Comparison of ENCODE assay signal across 13 mouse cellular contexts in genomic region chr13:112346031-112346430, GRCm38 (mm10). TPM values are rescaled to one million over a fixed set of nuclear protein-coding genes. Genes with fewer than 3 reads are reported as not detected.
A peak's percentile ranks its signal among the peaks of the same experiment; 100 is the strongest.
DNase-seq lines count a peak whose midpoint lies in the region; ATAC-seq and TF ChIP-seq lines count a peak whose summit lies in the region.
"Had no signal": no experiment of that assay in that cellular context is flagged by ENCODE, and none has a peak within 500 bp of the region (broad histone marks: within the 10 kb centered on the region; RNA-seq: fewer than 3 reads in every experiment).

No protein-coding gene starts in this region.

- no peaks in the 10 kb centered on the region for H3K9me3 ChIP-seq in liver, embryonic 11.5 days (ENCODE audit: control insufficient read depth, low read length)
- H3K9me3 ChIP-seq in embryonic facial prominence, embryonic 14.5 days (ENCODE audit: control insufficient read depth, low read length), result 0 out of 2 replicates have a peak, but pooled peaks cover 8% of the 10 kb centered on the region
- H3K9me3 ChIP-seq in kidney, embryonic 15.5 days (replicated peaks), result no peaks in the 10 kb centered on the region
- H3K9me3 ChIP-seq in limb, embryonic 14.5 days (ENCODE audit: control insufficient read depth, low read length), result peaks cover 3% of the 10 kb centered on the region; the same call in 1 of the 2 replicates
- no peaks in the 10 kb centered on the region for H3K9me3 ChIP-seq in lung, postnatal 0 days (ENCODE audit: low read length)
- H3K9me3 ChIP-seq: intestine, embryonic 15.5 days; midbrain, embryonic 12.5 days had no signal

- WGBS in liver, adult 2 months, result 87% methylated on average over 11 of the region's 11 CpGs
- 86% methylated on average over 11 of the region's 11 CpGs for WGBS in liver, embryonic 11.5 days
- 72% methylated on average over 11 of the region's 11 CpGs for WGBS in embryonic facial prominence, embryonic 14.5 days
- WGBS in kidney, embryonic 15.5 days, result 74% methylated on average over 11 of the region's 11 CpGs
- WGBS in limb, embryonic 14.5 days, result 66% methylated on average over 11 of the region's 11 CpGs
- 85% methylated on average over 11 of the region's 11 CpGs for WGBS in lung, postnatal 0 days

- no peak for TF ChIP-seq POLR2A in liver, adult 2 months (IDR thresholded peaks at IDR 0.05; ENCODE audit: extremely low read depth, insufficient read depth, low read length)
- TF ChIP-seq POLR2A in limb, embryonic 14.5 days (IDR thresholded peaks at IDR 0.05; ENCODE audit: borderline replicate concordance, extremely low read depth, insufficient read depth, insufficient read length), result no peak

- no peaks in the 10 kb centered on the region for H3K27me3 ChIP-seq in liver, adult 2 months (ENCODE audit: control insufficient read depth, insufficient read depth, low read length)
- H3K27me3 ChIP-seq in liver, embryonic 11.5 days (replicated peaks; ENCODE audit: control insufficient read depth, insufficient read depth, low read length), result no peaks in the 10 kb centered on the region
- H3K27me3 ChIP-seq in embryonic facial prominence, embryonic 14.5 days (replicated peaks; ENCODE audit: control insufficient read depth, insufficient read depth, low read length), result no peaks in the 10 kb centered on the region
- no peaks in the 10 kb centered on the region for H3K27me3 ChIP-seq in kidney, embryonic 15.5 days
- H3K27me3 ChIP-seq in limb, embryonic 14.5 days (ENCODE audit: control insufficient read depth, insufficient read depth, low read length), result no peaks in the 10 kb centered on the region
- no peaks in the 10 kb centered on the region for H3K27me3 ChIP-seq in lung, postnatal 0 days (replicated peaks; ENCODE audit: insufficient read depth, low read length)
- H3K27me3 ChIP-seq: intestine, embryonic 15.5 days; midbrain, embryonic 12.5 days had no signal

- H3K9ac ChIP-seq in liver, adult 2 months (ENCODE audit: low read depth, low read length), result no peak overlapping the region
- H3K9ac ChIP-seq in liver, embryonic 11.5 days (ENCODE audit: low read depth, low read length), result no peak overlapping the region
- H3K9ac ChIP-seq in embryonic facial prominence, embryonic 14.5 days (ENCODE audit: low read depth, low read length), result no peak overlapping the region
- no peak overlapping the region for H3K9ac ChIP-seq in kidney, embryonic 15.5 days
- no peak overlapping the region for H3K9ac ChIP-seq in limb, embryonic 14.5 days (ENCODE audit: low read depth, low read length, severe bottlenecking)
- no peak overlapping the region for H3K9ac ChIP-seq in lung, postnatal 0 days (replicated peaks; ENCODE audit: low read depth)
- H3K9ac ChIP-seq: intestine, embryonic 15.5 days; midbrain, embryonic 12.5 days had no signal

- DNase-seq in liver, adult 2 months (ENCODE audit: extremely low read depth, low read depth, low spot score), result peak; percentile 24
- no peak for DNase-seq in liver, embryonic 11.5 days (ENCODE audit: low spot score)
- DNase-seq in embryonic facial prominence, embryonic 14.5 days (ENCODE audit: low spot score), result no peak
- DNase-seq in limb, embryonic 14.5 days (ENCODE audit: low spot score), result no peak
- DNase-seq in ovary, adult 18-20 months (ENCODE audit: low spot score), result no peak
- DNase-seq in lung, postnatal 0 days (ENCODE audit: low spot score), result no peak
- DNase-seq: cerebellum, adult 11 months; liver; right cerebral cortex, postnatal 4 days; thymus, postnatal 25 days had no signal

- TF ChIP-seq EP300 in lung, postnatal 0 days (IDR thresholded peaks at IDR 0.05), result no peak

- peaks cover 3% of the 10 kb centered on the region; the same call in 1 of the 2 replicates for H3K4me1 ChIP-seq in liver, adult 2 months (ENCODE audit: control insufficient read depth, insufficient read depth, low read length)
- H3K4me1 ChIP-seq in liver, embryonic 11.5 days (replicated peaks; ENCODE audit: control insufficient read depth, insufficient read depth, low read length), result no peaks in the 10 kb centered on the region
- peaks cover 41% of the 10 kb centered on the region for H3K4me1 ChIP-seq in embryonic facial prominence, embryonic 14.5 days (ENCODE audit: control insufficient read depth, insufficient read depth, low read length)
- H3K4me1 ChIP-seq in kidney, embryonic 15.5 days, result peaks cover 30% of the 10 kb centered on the region
- peaks cover 33% of the 10 kb centered on the region for H3K4me1 ChIP-seq in limb, embryonic 14.5 days (ENCODE audit: control insufficient read depth, insufficient read depth, low read length)
- 0 out of 2 replicates have a peak, but pooled peaks cover 3% of the 10 kb centered on the region for H3K4me1 ChIP-seq in lung, postnatal 0 days (ENCODE audit: insufficient read depth, low read depth, low read length)
- H3K4me1 ChIP-seq: intestine, embryonic 15.5 days; midbrain, embryonic 12.5 days had no signal

- H3K27ac ChIP-seq in liver, adult 2 months (replicated peaks; ENCODE audit: insufficient read depth, low read depth, low read length), result no peak overlapping the region
- no peak overlapping the region for H3K27ac ChIP-seq in liver, embryonic 11.5 days (ENCODE audit: low read depth, low read length)
- peak overlapping the region; percentile 89 for H3K27ac ChIP-seq in embryonic facial prominence, embryonic 14.5 days (replicated peaks; ENCODE audit: low read depth, low read length)
- peak overlapping the region; percentile 33; the same call in 1 of the 2 replicates for H3K27ac ChIP-seq in kidney, embryonic 15.5 days
- H3K27ac ChIP-seq in limb, embryonic 14.5 days (replicated peaks; ENCODE audit: low read depth, low read length), result peak overlapping the region; percentile 82
- no peak overlapping the region for H3K27ac ChIP-seq in lung, postnatal 0 days (ENCODE audit: low read length)
- H3K27ac ChIP-seq: intestine, embryonic 15.5 days; midbrain, embryonic 12.5 days had no signal

- ATAC-seq in liver, embryonic 11.5 days (replicated peaks; ENCODE audit: low FRiP score), result no peak
- ATAC-seq in embryonic facial prominence, embryonic 14.5 days (ENCODE audit: low read depth), result no peak; the same call in 1 of the 2 replicates
- no peak; the same call in 1 of the 2 replicates for ATAC-seq in kidney, embryonic 15.5 days (replicated peaks; ENCODE audit: low FRiP score)
- no peak for ATAC-seq in limb, embryonic 14.5 days (ENCODE audit: low FRiP score, low read depth)
- no peak for ATAC-seq in lung, postnatal 0 days
- ATAC-seq: intestine, embryonic 15.5 days had no signal

- no peak for TF ChIP-seq CTCF in liver, adult 2 months (IDR thresholded peaks at IDR 0.05; ENCODE audit: low read depth, low read length)
- TF ChIP-seq CTCF in lung, postnatal 0 days (IDR thresholded peaks at IDR 0.05), result no peak

- no peaks in the 10 kb centered on the region for H3K36me3 ChIP-seq in liver, adult 2 months (ENCODE audit: control insufficient read depth, insufficient read depth, low read length)
- no peaks in the 10 kb centered on the region for H3K36me3 ChIP-seq in liver, embryonic 11.5 days (ENCODE audit: control insufficient read depth, insufficient read depth, low read length)
- no peaks in the 10 kb centered on the region for H3K36me3 ChIP-seq in embryonic facial prominence, embryonic 14.5 days (ENCODE audit: control insufficient read depth, insufficient read depth, low read length)
- H3K36me3 ChIP-seq in kidney, embryonic 15.5 days, result no peaks in the 10 kb centered on the region
- H3K36me3 ChIP-seq in limb, embryonic 14.5 days (ENCODE audit: control insufficient read depth, insufficient read depth, low read length), result no peaks in the 10 kb centered on the region
- no peaks in the 10 kb centered on the region for H3K36me3 ChIP-seq in lung, postnatal 0 days (ENCODE audit: insufficient read depth, low read length)
- H3K36me3 ChIP-seq: intestine, embryonic 15.5 days; midbrain, embryonic 12.5 days had no signal

- H3K4me2 ChIP-seq in liver, embryonic 11.5 days, result no peak overlapping the region
- H3K4me2 ChIP-seq in embryonic facial prominence, embryonic 14.5 days (ENCODE audit: low read depth, low read length), result no peak overlapping the region
- H3K4me2 ChIP-seq in kidney, embryonic 15.5 days, result no peak overlapping the region
- 0 out of 2 replicates have a peak overlapping the region, but pooled peaks have one; percentile 25 for H3K4me2 ChIP-seq in limb, embryonic 14.5 days (replicated peaks; ENCODE audit: low read depth, low read length, severe bottlenecking)
- no peak overlapping the region for H3K4me2 ChIP-seq in lung, postnatal 0 days (replicated peaks; ENCODE audit: low read depth, low read length)
- H3K4me2 ChIP-seq: intestine, embryonic 15.5 days; midbrain, embryonic 12.5 days had no signal

- no peak overlapping the region for H3K4me3 ChIP-seq in liver, adult 2 months (ENCODE audit: insufficient read depth, low read depth, low read length)
- H3K4me3 ChIP-seq in liver, embryonic 11.5 days (ENCODE audit: low read depth, low read length), result no peak overlapping the region
- H3K4me3 ChIP-seq in embryonic facial prominence, embryonic 14.5 days (ENCODE audit: low read depth, low read length), result no peak overlapping the region
- H3K4me3 ChIP-seq in kidney, embryonic 15.5 days (replicated peaks), result no peak overlapping the region
- H3K4me3 ChIP-seq in limb, embryonic 14.5 days (replicated peaks; ENCODE audit: low read length), result no peak overlapping the region
- no peak overlapping the region for H3K4me3 ChIP-seq in lung, postnatal 0 days (ENCODE audit: low read depth, low read length)
- H3K4me3 ChIP-seq: intestine, embryonic 15.5 days; midbrain, embryonic 12.5 days had no signal

- H3K79me2 ChIP-seq in liver, adult 2 months (ENCODE audit: control insufficient read depth, insufficient read depth, low read length), result no peaks in the 10 kb centered on the region

RNA-seq across cellular contexts. Expression of gene Ankrd55, which starts 57.8 kb away (rescaled TPM):
- 0.09 and 0.40 TPM in 2 replicates for total RNA-seq in liver, adult 2 months (2014; rRNA removed)
- 0.10 and 0.17 TPM in 2 replicates for polyA plus RNA-seq in liver, adult 2 months (2012; rRNA removed)
- 0.11 and 0.40 TPM in 2 replicates for polyA plus RNA-seq in liver, embryonic 11.5 days (2014; fragmentation: Nextera tagmentation; extraction: Ambion mirVana)
- 0.92 and 1.2 TPM in 2 replicates for polyA plus RNA-seq in embryonic facial prominence, embryonic 14.5 days (2014; fragmentation: Nextera tagmentation; extraction: Ambion mirVana)
- polyA plus RNA-seq in kidney, embryonic 15.5 days (2015; fragmentation: Nextera tagmentation; extraction: Ambion mirVana), result 0.21 and 0.31 TPM in 2 replicates
- 1.6 and 2.2 TPM in 2 replicates for polyA plus RNA-seq in limb, embryonic 14.5 days (2012; rRNA removed)
- polyA plus RNA-seq in limb, embryonic 14.5 days (2014; fragmentation: Nextera tagmentation; extraction: Ambion mirVana), result 0.98 and 1.0 TPM in 2 replicates
- 0.23 TPM in 1 of 2 replicates, not detected in the other for polyA plus RNA-seq in lung, postnatal 0 days (2015; fragmentation: Nextera tagmentation; extraction: Ambion mirVana)

Comparison
In these comparisons a context has a peak if more than half of its experiments do, and no peak if none do; other contexts are left out.
1. H3K27ac ChIP-seq: peak in embryonic facial prominence, embryonic 14.5 days (single experiment), kidney, embryonic 15.5 days (single experiment) and limb, embryonic 14.5 days (single experiment); none in liver, adult 2 months (single experiment), liver, embryonic 11.5 days (single experiment) and lung, postnatal 0 days (single experiment).